Mouse (Mus musculus) brown adipose tissue, adult 24 weeks (tissue): ENCODE measurements around the gene Edem3. TPM values are rescaled to one million over a fixed set of nuclear protein-coding genes. Genes with fewer than 3 reads are reported as not detected.
"Not testable (repeated sequence)": the region's sequence is repeated elsewhere in the genome, so short reads cannot be mapped to it uniquely, and the experiment has no call there.

Experiments used
- H3K27ac ChIP-seq: fragments of 200-500 bp; replicated peaks from 2 replicates; pipeline ENCODE4 v1.5.1; 2012; ENCODE audit warnings: low read depth, mild to moderate bottlenecking, low read length
- H3K4me1 ChIP-seq: fragments of 200-500 bp; 2 replicates; pipeline ENCODE4 v1.6.1; 2012; ENCODE audit warnings: low read length, mixed read lengths; ENCODE audit not compliant: control insufficient read depth, insufficient read depth, insufficient read length
- H3K4me3 ChIP-seq: fragments of 200-500 bp; 2 replicates; pipeline ENCODE4 v1.5.1; 2012; ENCODE audit warnings: low read depth, mild to moderate bottlenecking, low read length, moderate library complexity; ENCODE audit not compliant: insufficient read depth
- polyA plus RNA-seq: library from polyadenylated mRNA; stranded (reverse); fragments of >200 nt; gene quantifications from 2 replicates; pipeline ENCODE4 v1.2.4, GENCODE M21; 2012; ENCODE audit not compliant: missing spikeins, insufficient read depth, insufficient read length

The Edem3 gene
- polyA plus RNA-seq, 1 experiment: 11.2 TPM

GRCm38 (mm10) chr1:151811456-151811855 is 56.3 kb downstream of the Edem3 start:
- Histone ChIP-seq H3K4me3 (no peak overlapping the region), H3K4me1 (no peaks in the 10 kb centered on the region), H3K27ac (no peak overlapping the region)

- no peak overlapping the region for H3K27ac ChIP-seq
- no peak overlapping the region for H3K4me3 ChIP-seq
- H3K4me1 ChIP-seq: no peaks in the 10 kb centered on the region
Measured at GRCm38 (mm10) chr1:151812004-151812712, 57.0 kb downstream of the Edem3 start.

DNA sequence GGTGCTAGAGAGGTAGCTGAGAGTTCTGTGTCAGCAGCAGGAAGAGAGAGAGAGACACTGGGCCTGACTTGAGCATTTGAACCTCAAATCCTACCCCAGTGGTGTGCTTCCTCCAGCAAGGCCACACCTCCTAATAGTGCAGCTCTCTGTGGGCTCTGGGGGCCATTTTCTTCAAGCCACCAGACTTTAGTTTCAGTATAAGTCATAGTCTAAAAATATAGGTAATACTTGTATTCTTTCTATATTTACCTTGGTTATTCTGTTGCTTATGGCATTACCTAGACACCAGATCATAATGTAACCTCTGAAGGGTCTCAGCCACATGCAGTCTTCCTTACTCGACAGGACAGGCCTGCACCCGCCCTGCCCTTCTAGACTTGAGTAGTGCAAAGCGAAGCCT is 60.9 kb downstream of the Edem3 start:
- Histone ChIP-seq H3K27ac (no peak overlapping the region), H3K4me1 (no peaks in the 10 kb centered on the region), H3K4me3 (no peak overlapping the region)

DNA sequence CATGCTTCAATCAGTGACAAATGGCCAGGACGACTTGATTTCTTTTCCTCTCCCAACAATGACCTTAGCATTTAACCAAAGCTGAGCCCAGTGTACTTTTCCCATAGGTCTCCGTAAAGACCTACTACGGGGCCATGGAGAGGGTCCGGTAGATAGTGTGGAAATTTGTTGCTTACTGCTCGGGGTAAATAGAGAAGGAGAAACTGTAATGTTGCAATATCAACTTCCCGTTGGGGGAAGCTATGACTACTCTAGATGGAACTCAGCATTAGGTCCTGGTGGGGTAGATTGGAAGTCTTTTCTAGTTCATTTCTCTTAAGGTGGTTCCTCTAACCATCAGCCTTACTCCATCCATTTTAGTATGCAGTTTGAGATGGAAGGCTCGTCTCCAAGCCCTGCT is 64.0 kb downstream of the Edem3 start:
- no peaks in the 10 kb centered on the region for H3K4me1 ChIP-seq
- H3K27ac ChIP-seq: no peak overlapping the region
- no peak overlapping the region for H3K4me3 ChIP-seq

GRCm38 (mm10) chr1:151820457-151820856 is 65.3 kb downstream of the Edem3 start:
- H3K27ac ChIP-seq: no peak overlapping the region

DNA sequence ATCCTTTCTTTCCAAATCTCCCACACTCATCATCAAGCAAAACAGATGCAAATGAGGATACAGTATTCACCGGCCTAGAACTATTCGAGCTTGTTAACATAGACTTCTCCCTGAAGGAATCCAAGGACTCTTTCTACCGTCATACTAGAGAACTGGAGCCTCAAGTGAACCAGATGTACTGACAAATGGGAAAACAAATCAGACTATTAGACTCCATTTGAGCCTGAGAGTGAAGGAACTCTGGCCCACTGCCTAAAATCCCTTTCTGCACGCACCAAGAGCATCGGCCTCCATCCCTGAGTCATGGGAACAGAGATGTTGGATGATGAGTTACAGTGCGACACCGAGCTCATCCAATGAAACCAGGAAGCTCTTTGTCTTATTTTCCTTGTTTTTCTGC is 69.9 kb downstream of the Edem3 start:
- Histone ChIP-seq H3K27ac (0 out of 2 replicates have a peak overlapping the region, but pooled peaks have one; percentile 25), H3K4me3 (no peak overlapping the region), H3K4me1 (no peaks in the 10 kb centered on the region)

More at GRCm38 (mm10) chr1:151820457-151820856, 65.3 kb downstream of the Edem3 start:
- H3K4me3 ChIP-seq: no peak overlapping the region
- no peaks in the 10 kb centered on the region for H3K4me1 ChIP-seq

DNA sequence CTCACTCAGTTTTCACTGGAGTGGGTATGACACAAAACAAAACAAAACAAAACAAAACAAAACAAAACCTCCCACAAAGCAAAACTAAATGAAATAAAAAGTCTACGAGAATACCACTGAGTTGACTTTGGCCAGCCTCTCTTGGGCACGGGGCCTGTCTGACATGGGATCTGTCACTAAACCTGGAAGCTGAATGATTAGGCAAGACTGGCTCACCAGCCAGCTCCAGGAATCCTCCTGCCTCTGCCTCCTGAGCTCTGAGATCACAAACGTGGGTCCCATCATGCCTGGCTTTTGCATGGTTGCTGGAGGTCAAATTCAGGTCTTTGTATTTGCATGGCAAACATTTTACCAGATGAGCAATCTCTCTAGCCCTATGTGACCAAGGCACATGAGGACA is 76.6 kb downstream of the Edem3 start:
- H3K27ac ChIP-seq: no peak overlapping the region
- no peaks in the 10 kb centered on the region for H3K4me1 ChIP-seq
- H3K4me3 ChIP-seq: no peak overlapping the region

DNA sequence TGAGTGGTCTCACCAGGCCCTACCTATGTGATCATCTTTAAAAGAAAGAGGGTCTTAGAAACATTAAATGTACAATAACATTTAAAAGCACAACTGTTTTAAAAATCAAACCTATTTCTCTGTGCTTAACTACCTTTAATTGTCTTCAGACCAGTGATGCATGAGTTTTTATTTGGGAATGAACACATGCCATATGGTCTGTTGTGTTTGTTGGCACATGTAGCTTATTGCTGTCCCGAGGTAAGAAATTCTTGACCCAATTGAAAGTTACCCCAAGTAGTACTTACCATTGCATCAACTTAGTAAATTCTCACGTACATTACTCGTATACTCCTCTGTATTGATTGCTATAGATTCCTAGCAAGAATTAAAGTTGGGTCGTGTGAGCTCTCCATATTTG is 80.1 kb downstream of the Edem3 start:
- H3K4me3 ChIP-seq: no peak overlapping the region
- no peak overlapping the region for H3K27ac ChIP-seq
- no peaks in the 10 kb centered on the region for H3K4me1 ChIP-seq

DNA sequence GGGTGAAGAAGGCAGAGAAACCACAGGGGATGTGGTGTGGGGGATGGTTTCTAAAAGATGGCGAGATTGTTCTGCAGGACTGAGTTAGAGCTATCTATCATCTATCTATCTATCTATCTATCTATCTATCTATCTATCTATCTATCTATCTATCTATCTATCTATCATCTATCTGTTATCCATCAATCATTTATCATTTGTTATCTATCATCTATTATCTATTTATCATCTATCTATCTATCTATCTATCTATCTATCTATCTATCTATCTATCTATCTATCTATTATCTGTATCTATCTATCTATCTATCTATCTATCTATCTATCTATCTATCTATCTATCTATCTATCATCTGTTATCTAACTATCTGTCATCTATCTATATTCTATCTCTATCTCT is 85.2 kb downstream of the Edem3 start:
- not testable (repeated sequence) for H3K4me3 ChIP-seq, H3K4me1 ChIP-seq, H3K27ac ChIP-seq

DNA sequence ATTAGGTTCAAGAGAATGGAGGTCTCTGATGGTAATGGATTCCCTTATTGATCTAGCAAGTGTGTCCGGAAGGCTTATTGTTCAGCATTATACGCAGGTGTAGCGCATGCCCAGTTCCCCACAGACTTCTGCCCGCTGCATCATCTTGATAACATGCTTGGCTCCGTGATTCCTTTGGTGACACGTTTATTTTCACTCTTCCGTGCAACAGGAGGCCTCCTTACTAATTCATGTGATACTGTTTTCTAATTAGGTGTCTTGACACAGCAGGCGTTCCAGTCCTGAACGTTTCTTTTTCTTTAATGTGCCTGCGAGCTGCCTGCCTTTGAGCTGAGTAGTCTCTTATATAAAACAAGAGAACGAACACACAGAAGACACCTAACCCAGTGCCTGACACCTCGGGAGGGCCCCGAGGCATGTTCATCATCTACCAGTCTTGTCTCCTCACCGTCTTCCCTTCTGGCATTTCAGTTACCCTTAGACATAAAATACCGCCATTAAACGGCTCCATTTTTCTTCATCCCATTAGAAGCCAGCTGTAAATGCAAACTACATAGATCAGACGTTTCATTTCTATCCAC is 90.2 kb downstream of the Edem3 start:
- Histone ChIP-seq H3K4me3 (no peak overlapping the region), H3K27ac (no peak overlapping the region), H3K4me1 (no peaks in the 10 kb centered on the region)

GRCm38 (mm10) chr1:151845926-151846782 is 91.0 kb downstream of the Edem3 start:
- Histone ChIP-seq H3K4me1 (no peaks in the 10 kb centered on the region), H3K4me3 (no peak overlapping the region), H3K27ac (no peak overlapping the region)

GRCm38 (mm10) chr1:151848286-151848685 is 93.1 kb downstream of the Edem3 start:
- no peak overlapping the region for H3K4me3 ChIP-seq
- no peak overlapping the region for H3K27ac ChIP-seq
- no peaks in the 10 kb centered on the region for H3K4me1 ChIP-seq

DNA sequence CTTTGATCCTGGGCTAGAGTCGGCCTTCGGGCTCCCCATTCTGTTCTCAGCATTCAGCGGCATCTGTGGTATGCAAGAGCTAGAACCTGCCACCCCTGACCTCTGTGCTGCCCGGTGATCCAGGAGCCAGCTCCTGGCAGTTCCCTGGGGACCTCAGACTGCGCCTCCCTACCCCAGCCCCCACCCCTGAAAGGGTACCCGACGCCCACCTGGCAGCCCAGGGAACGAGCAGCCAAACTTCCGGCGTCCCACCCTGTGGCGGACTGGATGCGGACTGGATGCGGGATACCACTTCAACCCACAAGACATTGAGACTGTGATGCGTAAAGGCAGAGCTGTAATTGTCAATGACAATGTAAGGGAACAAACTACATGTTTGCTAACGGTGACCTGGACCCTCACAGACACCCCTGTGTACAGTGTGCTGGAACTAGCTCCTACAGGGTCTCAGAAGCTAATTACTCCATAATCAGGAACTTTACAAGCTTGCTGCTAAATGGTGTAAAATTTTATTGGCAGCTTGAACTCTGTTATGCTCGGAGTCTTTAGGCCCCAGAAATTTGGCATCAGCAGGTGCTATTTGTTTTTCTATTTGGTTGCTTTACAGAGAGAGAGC is 94.9 kb downstream of the Edem3 start:
- Histone ChIP-seq H3K4me3 (no peak overlapping the region), H3K27ac (no peak overlapping the region), H3K4me1 (no peaks in the 10 kb centered on the region)

- Histone ChIP-seq H3K4me1 (no peaks in the 10 kb centered on the region), H3K27ac (no peak overlapping the region), H3K4me3 (no peak overlapping the region)
Measured at GRCm38 (mm10) chr1:151851051-151851848, 96.1 kb downstream of the Edem3 start.
